Mouse (Mus musculus) E14TG2a.4 (cell line): ENCODE results near the gene Ryr1.

Experiments used
- CTCF ChIP-seq: conservative IDR thresholded peaks from 2 replicates; pipeline ENCODE4 v1.5.1; 2014; ENCODE audit warnings: low read length
- NANOG ChIP-seq: IDR thresholded peaks from 2 replicates; pipeline ENCODE4 v1.6.1; 2014; ENCODE audit warnings: borderline replicate concordance, low read length, mixed read lengths
- POU5F1 ChIP-seq: IDR thresholded peaks from 2 replicates; pipeline ENCODE4 v1.6.1; 2014; ENCODE audit warnings: low read length, borderline replicate concordance

- TF ChIP-seq CTCF (no peak), POU5F1 (no peak), NANOG (no peak)
Observed at GRCm38 (mm10) chr7:29043674-29044057, 81.3 kb downstream of the Ryr1 start.
